Mouse (Mus musculus) limb, embryonic 14.5 days (tissue): ENCODE data around the gene Midn. TPM values are rescaled to one million over a fixed set of nuclear protein-coding genes. Genes with fewer than 3 reads are reported as not detected.
A peak's percentile ranks its signal among the peaks of the same experiment; 100 is the strongest.

ENCODE experiments used
- ATAC-seq: fragments of 200-750 bp; cut with Nextera tagmentation; 2 replicates; pipeline ENCODE4 v1.8.0; 2017; ENCODE audit warnings: low read depth, moderate number of reproducible peaks, moderate TSS enrichment; ENCODE audit not compliant: low FRiP score
- DNase-seq: peaks from one replicate; pipeline ENCODE4 v3.0.0-alpha.2; 2015; ENCODE audit warnings: low spot score
- H3K27ac ChIP-seq: fragments of 300-500 bp; sonication (generic); replicated peaks from 2 replicates; pipeline ENCODE4 v1.5.1; 2014; ENCODE audit warnings: low read depth, mild to moderate bottlenecking, low read length, moderate library complexity, mixed read lengths
- H3K27me3 ChIP-seq: fragments of 300-500 bp; sonication (generic); 2 replicates; pipeline ENCODE4 v1.6.1; 2014; ENCODE audit warnings: low read length, mixed read lengths; ENCODE audit not compliant: control insufficient read depth, insufficient read depth
- H3K36me3 ChIP-seq: fragments of 300-500 bp; sonication (generic); 2 replicates; pipeline ENCODE4 v1.6.1; 2014; ENCODE audit warnings: mild to moderate bottlenecking, low read length, moderate library complexity, mixed read lengths; ENCODE audit not compliant: control insufficient read depth, insufficient read depth
- H3K4me1 ChIP-seq: fragments of 300-500 bp; sonication (generic); 2 replicates; pipeline ENCODE4 v1.6.1; 2014; ENCODE audit warnings: antibody characterized with exemption, low read length, mixed read lengths; ENCODE audit not compliant: control insufficient read depth, insufficient read depth
- H3K4me2 ChIP-seq: fragments of 300-500 bp; sonication (generic); replicated peaks from 2 replicates; pipeline ENCODE4 v1.6.1; 2014; ENCODE audit warnings: low read depth, mild to moderate bottlenecking, low read length, moderate library complexity; ENCODE audit not compliant: severe bottlenecking
- H3K4me3 ChIP-seq: fragments of 300-500 bp; sonication (generic); replicated peaks from 2 replicates; pipeline ENCODE4 v1.5.1; 2014; ENCODE audit warnings: low read length
- H3K9ac ChIP-seq: fragments of 300-500 bp; sonication (generic); 2 replicates; pipeline ENCODE4 v1.6.1; 2014; ENCODE audit warnings: mild to moderate bottlenecking, low read depth, low read length, moderate library complexity; ENCODE audit not compliant: severe bottlenecking
- H3K9me3 ChIP-seq: fragments of 300-500 bp; sonication (generic); 2 replicates; pipeline ENCODE4 v1.6.1; 2016; ENCODE audit warnings: low read length; ENCODE audit not compliant: control insufficient read depth
- POLR2A ChIP-seq: fragments of 200-500 bp; IDR thresholded peaks from 2 replicates; pipeline ENCODE4 v1.8.0; 2012; ENCODE audit warnings: inconsistent platforms, mild to moderate bottlenecking, moderate library complexity, borderline replicate concordance; ENCODE audit not compliant: insufficient read depth, insufficient read length; ENCODE audit errors: extremely low read depth
- WGBS: fragments of 180-500 bp; shearing (Covaris S2); extraction: QIAGEN DNeasy Blood & Tissue Kit; methylation state at CpG from one replicate; pipeline ENCODE4 v1.1.7; 2014; 5-methylcytosine and 5-hydroxymethylcytosine counted together
- polyA plus RNA-seq, 2 experiments: library from polyadenylated mRNA; depleted of rRNA in 1 of 2; stranded (reverse) in 1 of 2; unstranded in 1 of 2; fragments of >200 nt; fragmentation: Nextera tagmentation in 1 of 2; extraction: Ambion mirVana in 1 of 2; gene quantifications; 2 replicates each; pipeline versions ENCODE4 v1.2.1 to v1.2.3; 2012 to 2014

The Midn gene
- polyA plus RNA-seq, 2 experiments = 33.4 to 108 TPM

GRCm38 (mm10) chr10:80159561-80160454 lies 11.7 kb downstream of the Midn start:
- DNase-seq (peak; percentile 99), ATAC-seq (peak; percentile 84)
- TF ChIP-seq POLR2A = no peak
- peak overlapping the region; percentile 35; the same call in 1 of the 2 replicates for H3K9ac ChIP-seq
- H3K27ac ChIP-seq = peak overlapping the region; percentile 87
- WGBS = 0% methylated on average over 47 of the region's 55 CpGs
- peak overlapping the region; percentile 81 for H3K4me2 ChIP-seq
- H3K9me3 ChIP-seq = no peaks in the 10 kb centered on the region
- no peaks in the 10 kb centered on the region for H3K27me3 ChIP-seq
- H3K4me3 ChIP-seq = peak overlapping the region; percentile 43
- H3K4me1 ChIP-seq = peaks cover 61% of the 10 kb centered on the region
- H3K36me3 ChIP-seq = peaks cover 32% of the 10 kb centered on the region

- 3% methylated on average over 32 of the region's 33 CpGs for WGBS
- Histone ChIP-seq H3K27ac (peak overlapping the region; percentile 87), H3K36me3 (peaks cover 23% of the 10 kb centered on the region), H3K27me3 (no peaks in the 10 kb centered on the region), H3K9me3 (no peaks in the 10 kb centered on the region), H3K4me2 (peak overlapping the region; percentile 81), H3K4me1 (peaks cover 68% of the 10 kb centered on the region), H3K4me3 (peak overlapping the region; percentile 43), H3K9ac (peak overlapping the region; percentile 36)
- no peak for TF ChIP-seq POLR2A
- peak; percentile 69 for DNase-seq
- no peak for ATAC-seq
Measured at GRCm38 (mm10) chr10:80160455-80161371, 12.6 kb downstream of the Midn start.

GRCm38 (mm10) chr10:80161522-80162242 lies 13.6 kb downstream of the Midn start:
- ATAC-seq (peak; percentile 16), DNase-seq (peak; percentile 63)
- H3K27me3 ChIP-seq = no peaks in the 10 kb centered on the region

GRCm38 (mm10) chr10:80162243-80162608 lies 14.2 kb downstream of the Midn start:
- H3K27ac ChIP-seq = peak overlapping the region; percentile 87; the same call in 1 of the 2 replicates
- ATAC-seq = no peak
- H3K9ac ChIP-seq = no peak overlapping the region

More at GRCm38 (mm10) chr10:80161522-80162242, 13.6 kb downstream of the Midn start:
- H3K9me3 ChIP-seq = no peaks in the 10 kb centered on the region
- TF ChIP-seq POLR2A = no peak
- peak overlapping the region; percentile 81 for H3K4me2 ChIP-seq
- H3K4me1 ChIP-seq = peaks cover 67% of the 10 kb centered on the region
- peak overlapping the region; percentile 43 for H3K4me3 ChIP-seq
- H3K9ac ChIP-seq = peak overlapping the region; percentile 36; the same call in 1 of the 2 replicates
- H3K36me3 ChIP-seq = peaks cover 13% of the 10 kb centered on the region
- WGBS = 11% methylated on average over 7 of the region's 7 CpGs
- H3K27ac ChIP-seq = peak overlapping the region; percentile 87

More at GRCm38 (mm10) chr10:80162243-80162608, 14.2 kb downstream of the Midn start:
- Histone ChIP-seq H3K4me1 (peaks cover 68% of the 10 kb centered on the region), H3K27me3 (no peaks in the 10 kb centered on the region), H3K36me3 (peaks cover 8% of the 10 kb centered on the region), H3K4me3 (no peak overlapping the region), H3K9me3 (no peaks in the 10 kb centered on the region), H3K4me2 (peak overlapping the region; percentile 81)
- TF ChIP-seq POLR2A = no peak
- 77% methylated on average over 3 of the region's 3 CpGs for WGBS
- DNase-seq = no peak
